Mouse (Mus musculus) ES-Bruce4 (cell line): ENCODE measurements at regions not wholly inside any gene's neighbourhood (a gene's known extent, or its start where the extent isn't known, plus 50 kb on each side); places are given as distances from the start of the nearest gene placed in this dataset.

Experiments used
- CTCF ChIP-seq: IDR thresholded peaks from one replicate; pipeline ENCODE4 v1.8.1; 2011; ENCODE audit warnings: low read depth, low read length
- EP300 ChIP-seq: IDR thresholded peaks from 2 replicates; pipeline ENCODE4 v1.6.1; 2011; ENCODE audit warnings: low read depth, low read length; ENCODE audit not compliant: insufficient read depth
- POLR2A ChIP-seq: IDR thresholded peaks from one replicate; pipeline ENCODE4 v1.8.1; 2011; ENCODE audit warnings: low read length; ENCODE audit not compliant: insufficient read depth

DNA sequence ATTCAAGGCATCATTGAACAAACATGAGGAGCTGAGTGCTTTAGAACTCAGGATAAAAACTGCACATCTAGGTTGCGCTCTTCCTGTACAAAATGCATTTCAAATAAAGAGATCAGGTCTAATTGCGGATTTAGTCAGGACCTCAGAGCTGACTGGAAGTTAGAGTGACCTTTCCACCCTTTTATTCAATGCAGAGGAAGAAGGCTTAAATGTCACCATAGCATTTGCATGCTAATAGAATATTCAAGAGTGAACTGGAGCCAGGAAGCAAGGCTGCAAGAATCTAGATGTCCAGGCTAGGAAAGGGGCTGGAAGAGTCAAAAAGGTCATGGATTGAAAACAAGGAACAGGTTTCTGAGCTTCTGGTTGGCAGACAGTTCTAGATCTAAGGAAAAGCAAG lies 593.7 kb downstream of the Cntn3 start:
- no peak for TF ChIP-seq CTCF
- TF ChIP-seq POLR2A, result no peak
- TF ChIP-seq EP300, result 0 out of 2 replicates have a peak, but pooled peaks have one; percentile 46
